Mouse (Mus musculus): ENCODE measurements at regions not wholly inside any gene's neighbourhood (a gene's known extent, or its start where the extent isn't known, plus 50 kb on each side); places are given as distances from the start of the nearest gene placed in this dataset.
A peak's percentile ranks its signal among the peaks of the same experiment; 100 is the strongest.

GRCm38 (mm10) chr1:80131354-80131753 lies 86.9 kb downstream of the Fam124b start:
- DNase-seq (ENCODE audit: low read depth, low spot score): no peak

GRCm38 (mm10) chr1:80123966-80124365 lies 94.3 kb downstream of the Fam124b start:
- DNase-seq (ENCODE audit: low read depth, low spot score): no peak

GRCm38 (mm10) chr1:80115913-80116312 lies 102.4 kb downstream of the Fam124b start:
- no peak for DNase-seq (ENCODE audit: low read depth, low spot score)

GRCm38 (mm10) chr1:80107747-80108476 lies 110.4 kb downstream of the Fam124b start:
- DNase-seq (ENCODE audit: low read depth, low spot score): no peak

- DNase-seq (ENCODE audit: low read depth, low spot score): peak; percentile 25
Measured at GRCm38 (mm10) chr1:80106269-80106668, 112.0 kb downstream of the Fam124b start.

GRCm38 (mm10) chr1:80098266-80098665 lies 120.0 kb downstream of the Fam124b start:
- no peak for DNase-seq (ENCODE audit: low read depth, low spot score)

- no peak for DNase-seq (ENCODE audit: low read depth, low spot score)
Measured at GRCm38 (mm10) chr1:80091800-80092199, 126.5 kb downstream of the Fam124b start.

- DNase-seq (ENCODE audit: low read depth, low spot score): no peak
Measured at GRCm38 (mm10) chr1:80091350-80091749, 126.9 kb downstream of the Fam124b start.

GRCm38 (mm10) chr1:80088651-80089050 lies 129.6 kb downstream of the Fam124b start:
- DNase-seq (ENCODE audit: low read depth, low spot score): peak; percentile 32

- no peak for DNase-seq (ENCODE audit: low read depth, low spot score)
Measured at GRCm38 (mm10) chr1:80076357-80076756, 141.9 kb downstream of the Fam124b start.

GRCm38 (mm10) chr1:80074376-80074775 lies 143.9 kb downstream of the Fam124b start:
- no peak for DNase-seq (ENCODE audit: low read depth, low spot score)

GRCm38 (mm10) chr1:80073950-80074349 lies 144.3 kb downstream of the Fam124b start:
- no peak for DNase-seq (ENCODE audit: low read depth, low spot score)

GRCm38 (mm10) chr1:80069141-80069540 lies 149.1 kb downstream of the Fam124b start:
- DNase-seq (ENCODE audit: low read depth, low spot score): no peak

- no peak for DNase-seq (ENCODE audit: low read depth, low spot score)
Measured at GRCm38 (mm10) chr1:80062121-80062520, 156.2 kb downstream of the Fam124b start.

- DNase-seq (ENCODE audit: low read depth, low spot score): peak; percentile 83
Measured at GRCm38 (mm10) chr1:80061632-80062031, 156.6 kb downstream of the Fam124b start.

- no peak for DNase-seq (ENCODE audit: low read depth, low spot score)
Measured at GRCm38 (mm10) chr1:80045141-80045540, 173.1 kb downstream of the Fam124b start.

GRCm38 (mm10) chr1:80040409-80040808 lies 177.9 kb downstream of the Fam124b start:
- DNase-seq (ENCODE audit: low read depth, low spot score): no peak

- DNase-seq (ENCODE audit: low read depth, low spot score): no peak
Measured at GRCm38 (mm10) chr1:80039891-80040290, 178.4 kb downstream of the Fam124b start.

- DNase-seq (ENCODE audit: low read depth, low spot score): no peak
Measured at GRCm38 (mm10) chr1:80039161-80039560, 178.2 kb upstream of the Serpine2 start.

- no peak for DNase-seq (ENCODE audit: low read depth, low spot score)
Measured at GRCm38 (mm10) chr1:80038059-80038458, 177.1 kb upstream of the Serpine2 start.

GRCm38 (mm10) chr1:80036436-80036835 lies 175.5 kb upstream of the Serpine2 start:
- DNase-seq (ENCODE audit: low read depth, low spot score): no peak

- no peak for DNase-seq (ENCODE audit: low read depth, low spot score)
Measured at GRCm38 (mm10) chr1:80033522-80033921, 172.5 kb upstream of the Serpine2 start.

GRCm38 (mm10) chr1:80033121-80033520 lies 172.1 kb upstream of the Serpine2 start:
- DNase-seq (ENCODE audit: low read depth, low spot score): no peak

GRCm38 (mm10) chr1:80032464-80032863 lies 171.5 kb upstream of the Serpine2 start:
- DNase-seq (ENCODE audit: low read depth, low spot score): no peak

Measured in forelimb bud, embryonic 11.5 days (tissue).